Mouse (Mus musculus) ES-Bruce4 (cell line): ENCODE measurements around the gene Tuba1c. TPM values are rescaled to one million over a fixed set of nuclear protein-coding genes. Genes with fewer than 3 reads are reported as not detected.

Experiments
- H3K27ac ChIP-seq: 2 replicates; pipeline ENCODE4 v1.5.1; 2012; ENCODE audit warnings: low read length, inconsistent platforms; ENCODE audit not compliant: insufficient read depth
- H3K27me3 ChIP-seq: 2 replicates; pipeline ENCODE4 v1.6.1; 2012; ENCODE audit warnings: mild to moderate bottlenecking, low read length, inconsistent platforms; ENCODE audit not compliant: control insufficient read depth, poor library complexity, insufficient read depth, severe bottlenecking
- H3K36me3 ChIP-seq: 2 replicates; pipeline ENCODE4 v1.6.1; 2012; ENCODE audit warnings: inconsistent platforms, mild to moderate bottlenecking, low read length, moderate library complexity; ENCODE audit not compliant: control insufficient read depth, poor library complexity, insufficient read depth, severe bottlenecking
- H3K4me1 ChIP-seq: one replicate; pipeline ENCODE4 v1.8.1; 2011; ENCODE audit warnings: low read length; ENCODE audit not compliant: control insufficient read depth, insufficient read depth
- H3K4me3 ChIP-seq: 2 replicates; pipeline ENCODE4 v1.5.1; 2011; ENCODE audit warnings: low read depth, mild to moderate bottlenecking, low read length
- H3K9ac ChIP-seq: 2 replicates; pipeline ENCODE4 v1.6.1; 2012; ENCODE audit warnings: low read depth, mild to moderate bottlenecking, inconsistent platforms; ENCODE audit not compliant: poor library complexity, severe bottlenecking
- H3K9me3 ChIP-seq: replicated peaks from 2 replicates; pipeline ENCODE4 v1.6.1; 2012; ENCODE audit warnings: mild to moderate bottlenecking, low read length, inconsistent platforms; ENCODE audit not compliant: control insufficient read depth, poor library complexity, insufficient read depth, severe bottlenecking
- CTCF ChIP-seq: IDR thresholded peaks from one replicate; pipeline ENCODE4 v1.8.1; 2011; ENCODE audit warnings: low read depth, low read length
- EP300 ChIP-seq: IDR thresholded peaks from 2 replicates; pipeline ENCODE4 v1.6.1; 2011; ENCODE audit warnings: low read depth, low read length; ENCODE audit not compliant: insufficient read depth
- POLR2A ChIP-seq: IDR thresholded peaks from one replicate; pipeline ENCODE4 v1.8.1; 2011; ENCODE audit warnings: low read length; ENCODE audit not compliant: insufficient read depth
- polyA plus RNA-seq: library from polyadenylated mRNA; stranded (reverse); fragments of >200 nt; gene quantifications from 2 replicates; pipeline ENCODE4 v1.2.4, GENCODE M21; 2011; ENCODE audit warnings: low read depth; ENCODE audit not compliant: missing spikeins, insufficient read depth, insufficient read length

The Tuba1c gene
- polyA plus RNA-seq, 1 experiment, result 407 TPM

- H3K4me3 ChIP-seq, result peak overlapping the region; percentile 37
- peak overlapping the region; percentile 45 for H3K9ac ChIP-seq
- no peaks in the 10 kb centered on the region for H3K9me3 ChIP-seq
- no peaks in the 10 kb centered on the region for H3K36me3 ChIP-seq
- H3K27ac ChIP-seq, result peak overlapping the region; percentile 45
- no peaks in the 10 kb centered on the region for H3K4me1 ChIP-seq
- TF ChIP-seq EP300 (no peak), POLR2A (no peak), CTCF (no peak)
- no peaks in the 10 kb centered on the region for H3K27me3 ChIP-seq
These were observed 12.3 kb upstream of the Tuba1c start for GRCm38 (mm10) chr15:99017355-99017761.

GRCm38 (mm10) chr15:99017986-99018385, 11.7 kb upstream of the Tuba1c start:
- no peaks in the 10 kb centered on the region for H3K4me1 ChIP-seq
- peak overlapping the region; percentile 37 for H3K4me3 ChIP-seq
- H3K9ac ChIP-seq, result peak overlapping the region; percentile 45
- peak overlapping the region; percentile 45 for H3K27ac ChIP-seq
- H3K9me3 ChIP-seq, result no peaks in the 10 kb centered on the region
- H3K36me3 ChIP-seq, result no peaks in the 10 kb centered on the region
- TF ChIP-seq EP300, result no peak
- TF ChIP-seq CTCF, result no peak
- TF ChIP-seq POLR2A, result no peak
- no peaks in the 10 kb centered on the region for H3K27me3 ChIP-seq

DNA sequence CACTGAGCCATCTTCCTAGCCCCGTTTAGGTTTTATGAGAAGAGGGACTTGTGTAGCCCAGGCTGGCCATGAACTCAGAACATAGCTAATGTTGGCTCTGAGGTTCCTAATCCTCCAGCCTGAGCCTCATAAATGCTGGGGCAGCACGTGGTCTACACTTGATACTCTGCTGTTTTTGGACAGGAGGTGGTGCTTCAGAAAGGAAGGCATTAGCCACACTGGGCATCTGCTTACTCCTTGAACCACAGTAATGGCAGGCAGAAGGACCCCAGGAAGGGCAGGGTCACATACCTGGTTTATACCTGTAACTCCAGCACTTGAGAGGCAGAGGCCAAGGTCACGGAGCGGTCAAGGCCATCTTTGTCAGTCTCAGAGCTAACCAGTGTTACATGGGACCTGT, 11.1 kb upstream of the Tuba1c start:
- H3K27ac ChIP-seq, result peak overlapping the region; percentile 11; the same call in 1 of the 2 replicates

GRCm38 (mm10) chr15:99019436-99019835, 10.3 kb upstream of the Tuba1c start:
- H3K9me3 ChIP-seq, result no peaks in the 10 kb centered on the region
- peak overlapping the region; percentile 1; the same call in 1 of the 2 replicates for H3K4me3 ChIP-seq
- H3K27ac ChIP-seq, result peak overlapping the region; percentile 11; the same call in 1 of the 2 replicates
- no peaks in the 10 kb centered on the region for H3K4me1 ChIP-seq
- H3K9ac ChIP-seq, result peak overlapping the region; percentile 49
- TF ChIP-seq POLR2A (no peak), CTCF (no peak)
- H3K36me3 ChIP-seq, result no peaks in the 10 kb centered on the region
- H3K27me3 ChIP-seq, result no peaks in the 10 kb centered on the region

More for the DNA sequence above, 11.1 kb upstream of the Tuba1c start:
- Histone ChIP-seq H3K27me3 (no peaks in the 10 kb centered on the region), H3K4me1 (no peaks in the 10 kb centered on the region), H3K36me3 (no peaks in the 10 kb centered on the region), H3K4me3 (peak overlapping the region; percentile 1), H3K9me3 (no peaks in the 10 kb centered on the region), H3K9ac (peak overlapping the region; percentile 49)
- TF ChIP-seq EP300 (no peak), POLR2A (no peak), CTCF (no peak)

DNA sequence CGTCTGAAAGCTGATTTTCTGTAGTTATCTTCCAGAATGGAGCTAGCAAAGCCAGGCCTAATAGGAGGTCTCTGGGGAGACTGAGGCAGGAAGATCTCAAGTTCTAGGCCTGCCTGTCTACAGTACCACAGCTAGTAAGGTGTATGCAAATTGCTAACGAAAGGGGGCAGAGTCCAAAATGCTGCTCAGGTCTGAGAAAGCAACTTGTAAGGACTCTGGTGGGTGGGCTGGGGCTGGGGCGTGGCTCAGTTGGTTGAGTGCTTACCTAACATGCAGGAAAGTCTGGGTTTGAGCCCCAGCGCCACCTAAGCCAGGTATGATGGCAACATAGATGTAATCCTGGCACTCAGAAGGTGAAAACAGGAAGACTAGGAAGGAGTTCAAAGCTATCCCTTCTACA, 9.5 kb upstream of the Tuba1c start:
- Histone ChIP-seq H3K4me3 (no peak overlapping the region), H3K9ac (no peak overlapping the region), H3K36me3 (no peaks in the 10 kb centered on the region), H3K27ac (no peak overlapping the region), H3K27me3 (no peaks in the 10 kb centered on the region), H3K4me1 (no peaks in the 10 kb centered on the region), H3K9me3 (no peaks in the 10 kb centered on the region)
- no peak for TF ChIP-seq POLR2A
- no peak for TF ChIP-seq CTCF
- TF ChIP-seq EP300, result no peak

GRCm38 (mm10) chr15:99021255-99021654, 8.4 kb upstream of the Tuba1c start:
- no peaks in the 10 kb centered on the region for H3K27me3 ChIP-seq

More at GRCm38 (mm10) chr15:99021255-99021654, 8.4 kb upstream of the Tuba1c start:
- Histone ChIP-seq H3K4me3 (no peak overlapping the region), H3K9ac (no peak overlapping the region), H3K4me1 (no peaks in the 10 kb centered on the region), H3K9me3 (no peaks in the 10 kb centered on the region), H3K27ac (no peak overlapping the region), H3K36me3 (no peaks in the 10 kb centered on the region)
- TF ChIP-seq POLR2A (no peak), EP300 (no peak), CTCF (no peak)
